Mouse (Mus musculus) midbrain, postnatal 0 days (tissue): ENCODE measurements around the gene Dnajc27. TPM values are rescaled to one million over a fixed set of nuclear protein-coding genes. Genes with fewer than 3 reads are reported as not detected.

Experiments used
- ATAC-seq: fragments of 200-750 bp; cut with Nextera tagmentation; 2 replicates; pipeline ENCODE4 v1.8.0; 2017; ENCODE audit warnings: moderate number of reproducible peaks, mild to moderate bottlenecking, moderate TSS enrichment, moderate library complexity; ENCODE audit not compliant: low FRiP score
- DNase-seq: peaks from one replicate; pipeline ENCODE4 v3.0.0-alpha.2; 2015; ENCODE audit warnings: low spot score
- H3K27ac ChIP-seq: fragments of 300-500 bp; sonication (generic); 2 replicates; pipeline ENCODE4 v1.5.1; 2014; ENCODE audit warnings: low read depth, mild to moderate bottlenecking, low read length, mixed read lengths
- H3K27me3 ChIP-seq: fragments of 300-500 bp; sonication (generic); 2 replicates; pipeline ENCODE4 v1.6.1; 2014; ENCODE audit warnings: low read length, control low read depth, mixed read lengths; ENCODE audit not compliant: insufficient read depth
- H3K36me3 ChIP-seq: fragments of 300-500 bp; sonication (generic); 2 replicates; pipeline ENCODE4 v1.6.1; 2014; ENCODE audit warnings: low read length, control low read depth, mixed read lengths; ENCODE audit not compliant: insufficient read depth
- H3K4me1 ChIP-seq: fragments of 300-500 bp; sonication (generic); 2 replicates; pipeline ENCODE4 v1.6.1; 2014; ENCODE audit warnings: mild to moderate bottlenecking, control low read depth, antibody characterized with exemption, low read length, mixed read lengths; ENCODE audit not compliant: insufficient read depth
- H3K4me2 ChIP-seq: fragments of 300-500 bp; sonication (generic); 2 replicates; pipeline ENCODE4 v1.6.1; 2014; ENCODE audit warnings: low read depth, mild to moderate bottlenecking, low read length, mixed read lengths; ENCODE audit not compliant: poor library complexity, severe bottlenecking
- H3K4me3 ChIP-seq: fragments of 300-500 bp; sonication (generic); 2 replicates; pipeline ENCODE4 v1.5.1; 2014; ENCODE audit warnings: low read depth, mild to moderate bottlenecking, low read length, moderate library complexity
- H3K9ac ChIP-seq: fragments of 300-500 bp; sonication (generic); replicated peaks from 2 replicates; pipeline ENCODE4 v1.6.1; 2014; ENCODE audit warnings: mild to moderate bottlenecking, low read length, moderate library complexity, mixed read lengths; ENCODE audit not compliant: poor library complexity, severe bottlenecking
- H3K9me3 ChIP-seq: fragments of 300-500 bp; sonication (generic); 2 replicates; pipeline ENCODE4 v1.6.1; 2016; ENCODE audit warnings: low read length, control low read depth
- CTCF ChIP-seq: IDR thresholded peaks from 2 replicates; pipeline ENCODE4 v1.5.1; 2016; ENCODE audit warnings: antibody characterized with exemption, mild to moderate bottlenecking
- WGBS: fragments of 180-500 bp; shearing (Covaris S2); extraction: QIAGEN DNeasy Blood & Tissue Kit; methylation state at CpG from one replicate; pipeline ENCODE4 v1.1.7; 2014; 5-methylcytosine and 5-hydroxymethylcytosine counted together
- polyA plus RNA-seq: library from polyadenylated mRNA; unstranded; fragments of >200 nt; fragmentation: Nextera tagmentation; extraction: Ambion mirVana; gene quantifications from 2 replicates; pipeline ENCODE4 v1.2.1, GENCODE M21; 2015
- total RNA-seq: library from RNA; depleted of rRNA; stranded (reverse); fragments of >200 nt; gene quantifications from 2 replicates; pipeline ENCODE4 v1.2.3, GENCODE M21; 2014

The Dnajc27 gene
- total and polyA plus RNA-seq, 2 experiments from 2014 or later = 26.1 to 51.9 TPM

- Histone ChIP-seq H3K27me3 (no peaks in the 10 kb centered on the region), H3K9ac (no peak overlapping the region), H3K9me3 (no peaks in the 10 kb centered on the region), H3K4me3 (no peak overlapping the region), H3K4me1 (no peaks in the 10 kb centered on the region), H3K27ac (no peak overlapping the region), H3K4me2 (no peak overlapping the region), H3K36me3 (no peaks in the 10 kb centered on the region)
- TF ChIP-seq CTCF = no peak
- DNase-seq (peak; percentile 25), ATAC-seq (no peak)
- WGBS = 46% methylated on average over 9 of the region's 9 CpGs
These were observed 24.1 kb upstream of the Dnajc27 start for GRCm38 (mm10) chr12:4058321-4058720.

GRCm38 (mm10) chr12:4059683-4060082 lies 22.7 kb upstream of the Dnajc27 start:
- WGBS = 84% methylated on average over 4 of the region's 4 CpGs
- Histone ChIP-seq H3K4me2 (no peak overlapping the region), H3K27me3 (no peaks in the 10 kb centered on the region), H3K9ac (no peak overlapping the region), H3K4me3 (no peak overlapping the region), H3K27ac (no peak overlapping the region), H3K36me3 (no peaks in the 10 kb centered on the region), H3K9me3 (no peaks in the 10 kb centered on the region), H3K4me1 (no peaks in the 10 kb centered on the region)
- no peak for ATAC-seq
- no peak for DNase-seq
- TF ChIP-seq CTCF = no peak

DNA sequence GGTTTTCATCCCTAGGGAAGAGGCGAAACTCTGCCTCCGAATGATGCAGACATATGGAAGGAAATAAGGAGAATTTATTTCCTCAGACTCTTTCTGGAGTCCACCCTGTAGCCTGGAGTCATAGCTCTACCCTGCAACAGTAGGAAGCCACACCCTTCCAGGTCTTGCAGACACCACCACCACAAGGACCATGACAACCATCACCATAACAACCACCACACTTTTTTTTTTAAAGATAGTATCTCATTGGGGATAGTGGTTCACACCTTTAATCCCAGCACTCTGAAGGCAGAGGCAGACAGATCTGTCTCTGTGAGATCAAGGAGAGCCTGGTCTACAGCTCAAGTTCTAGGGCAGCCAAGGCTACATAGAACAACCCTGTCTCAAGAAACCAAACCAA lies 16.9 kb upstream of the Dnajc27 start:
- H3K4me1 ChIP-seq = no peaks in the 10 kb centered on the region
- H3K4me3 ChIP-seq = no peak overlapping the region
- TF ChIP-seq CTCF = no peak
- no peak overlapping the region for H3K9ac ChIP-seq
- ATAC-seq (no peak), DNase-seq (no peak)
- no peak overlapping the region for H3K27ac ChIP-seq
- H3K4me2 ChIP-seq = no peak overlapping the region
- 97% methylated on average over 2 of the region's 2 CpGs for WGBS
- no peaks in the 10 kb centered on the region for H3K9me3 ChIP-seq
- H3K27me3 ChIP-seq = no peaks in the 10 kb centered on the region
- no peaks in the 10 kb centered on the region for H3K36me3 ChIP-seq

GRCm38 (mm10) chr12:4065944-4066343 lies 16.4 kb upstream of the Dnajc27 start:
- ATAC-seq (no peak), DNase-seq (no peak)
- no peak overlapping the region for H3K4me3 ChIP-seq
- no peaks in the 10 kb centered on the region for H3K36me3 ChIP-seq
- no peak overlapping the region for H3K27ac ChIP-seq
- no peak overlapping the region for H3K9ac ChIP-seq
- 77% methylated on average over 8 of the region's 8 CpGs for WGBS
- TF ChIP-seq CTCF = no peak
- no peaks in the 10 kb centered on the region for H3K4me1 ChIP-seq
- no peaks in the 10 kb centered on the region for H3K9me3 ChIP-seq
- no peaks in the 10 kb centered on the region for H3K27me3 ChIP-seq
- no peak overlapping the region for H3K4me2 ChIP-seq

DNA sequence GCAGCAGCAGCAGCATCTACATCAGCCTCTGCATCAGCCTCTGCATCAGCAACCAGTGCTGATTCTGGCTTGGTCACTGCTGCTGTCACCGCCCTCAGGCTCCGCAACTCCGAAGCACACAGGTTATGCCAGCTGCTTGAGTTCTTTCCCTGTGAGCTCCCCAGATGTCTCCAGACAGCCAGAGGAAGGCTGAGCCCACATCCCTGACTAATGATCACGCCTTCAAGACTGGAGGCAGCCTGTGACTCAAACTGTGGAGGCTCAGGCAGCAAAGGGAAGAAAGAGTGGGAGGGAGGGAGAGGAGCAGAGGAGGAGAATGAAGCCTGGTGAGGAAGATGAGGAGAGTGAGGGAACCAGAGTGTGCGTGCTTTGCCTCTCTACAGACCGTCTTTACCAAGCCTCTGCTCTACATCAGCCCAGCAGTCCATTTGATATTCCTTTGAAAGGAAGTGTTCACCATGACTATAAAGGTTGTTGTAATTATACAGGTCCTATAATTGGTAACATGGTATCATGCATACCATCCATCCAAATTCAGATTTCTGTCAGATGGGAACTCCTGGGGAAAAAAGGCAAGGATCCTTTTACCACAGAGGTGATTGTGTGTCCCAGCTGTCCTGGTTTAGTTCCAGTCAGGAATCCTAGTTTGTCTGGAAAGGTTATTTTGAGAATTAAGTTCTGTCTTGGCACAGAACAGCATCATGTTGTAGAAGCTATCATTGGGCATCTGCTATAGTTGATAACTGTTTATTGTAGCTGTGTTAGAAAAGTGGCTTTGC lies 15.5 kb upstream of the Dnajc27 start:
- H3K9ac ChIP-seq = no peak overlapping the region
- H3K4me1 ChIP-seq = no peaks in the 10 kb centered on the region
- 76% methylated on average over 6 of the region's 6 CpGs for WGBS
- no peak overlapping the region for H3K27ac ChIP-seq
- no peaks in the 10 kb centered on the region for H3K27me3 ChIP-seq
- H3K9me3 ChIP-seq = no peaks in the 10 kb centered on the region
- no peak for TF ChIP-seq CTCF
- H3K4me3 ChIP-seq = no peak overlapping the region
- ATAC-seq = no peak
- no peak for DNase-seq
- H3K4me2 ChIP-seq = no peak overlapping the region
- no peaks in the 10 kb centered on the region for H3K36me3 ChIP-seq

DNA sequence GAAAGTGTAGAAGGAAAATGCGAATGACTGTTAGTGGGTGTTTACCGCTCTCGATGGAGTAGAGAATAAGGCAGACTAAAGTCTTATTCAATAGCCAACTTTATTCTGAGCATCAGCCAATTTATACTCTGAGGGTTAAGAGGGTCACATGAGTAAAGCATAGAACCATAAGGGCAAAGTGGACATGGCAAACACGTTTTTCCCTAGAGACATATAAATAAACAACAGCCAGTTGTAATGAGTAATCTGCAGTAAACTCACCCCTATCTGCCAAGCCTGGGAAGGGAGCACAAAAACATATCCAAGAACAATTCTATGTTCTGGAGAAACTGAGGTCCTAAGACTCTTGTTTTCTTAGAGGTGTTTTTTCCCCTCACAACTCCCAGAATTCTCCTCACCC lies 13.8 kb upstream of the Dnajc27 start:
- no peak overlapping the region for H3K9ac ChIP-seq
- no peak for DNase-seq
- H3K4me2 ChIP-seq = no peak overlapping the region
- ATAC-seq = no peak
- no peaks in the 10 kb centered on the region for H3K4me1 ChIP-seq
- TF ChIP-seq CTCF = no peak
- 83% methylated on average over 4 of the region's 4 CpGs for WGBS
- H3K27ac ChIP-seq = no peak overlapping the region
- no peak overlapping the region for H3K4me3 ChIP-seq
- H3K36me3 ChIP-seq = no peaks in the 10 kb centered on the region
- no peaks in the 10 kb centered on the region for H3K27me3 ChIP-seq
- no peaks in the 10 kb centered on the region for H3K9me3 ChIP-seq
